Mouse (Mus musculus) neural tube, embryonic 14.5 days (tissue): ENCODE measurements around the gene Kif6. TPM values are rescaled to one million over a fixed set of nuclear protein-coding genes. Genes with fewer than 3 reads are reported as not detected.

ENCODE experiments used
- ATAC-seq: fragments of 200-750 bp; cut with Nextera tagmentation; 2 replicates; pipeline ENCODE4 v1.8.0; 2017; ENCODE audit warnings: low read depth, mild to moderate bottlenecking, moderate TSS enrichment, moderate library complexity
- H3K27ac ChIP-seq: fragments of 300-500 bp; sonication (generic); 2 replicates; pipeline ENCODE4 v1.5.1; 2014; ENCODE audit warnings: low read depth, mild to moderate bottlenecking, control low read depth, low read length, moderate library complexity, mixed read lengths
- H3K27me3 ChIP-seq: fragments of 300-500 bp; sonication (generic); 2 replicates; pipeline ENCODE4 v1.6.1; 2014; ENCODE audit warnings: low read length; ENCODE audit not compliant: control insufficient read depth, insufficient read depth
- H3K36me3 ChIP-seq: fragments of 300-500 bp; sonication (generic); 2 replicates; pipeline ENCODE4 v1.6.1; 2014; ENCODE audit warnings: low read length, mixed read lengths; ENCODE audit not compliant: control insufficient read depth, insufficient read depth
- H3K4me1 ChIP-seq: fragments of 300-500 bp; sonication (generic); 2 replicates; pipeline ENCODE4 v1.6.1; 2014; ENCODE audit warnings: low read length; ENCODE audit not compliant: control insufficient read depth, insufficient read depth
- H3K4me2 ChIP-seq: fragments of 300-500 bp; sonication (generic); 2 replicates; pipeline ENCODE4 v1.6.1; 2014; ENCODE audit warnings: mild to moderate bottlenecking, low read depth, low read length, control low read depth
- H3K4me3 ChIP-seq: fragments of 300-500 bp; sonication (generic); 2 replicates; pipeline ENCODE4 v1.5.1; 2014; ENCODE audit warnings: low read depth, low read length, control low read depth, mixed read lengths
- H3K9ac ChIP-seq: fragments of 300-500 bp; sonication (generic); replicated peaks from 2 replicates; pipeline ENCODE4 v1.6.1; 2014; ENCODE audit warnings: low read depth, mild to moderate bottlenecking, control low read depth, low read length, mixed read lengths
- H3K9me3 ChIP-seq: fragments of 300-500 bp; sonication (generic); 2 replicates; pipeline ENCODE4 v1.6.1; 2016; ENCODE audit warnings: low read length; ENCODE audit not compliant: control insufficient read depth
- WGBS: fragments of 180-500 bp; shearing (Covaris S2); extraction: QIAGEN DNeasy Blood & Tissue Kit; methylation state at CpG from one replicate; pipeline ENCODE4 v1.1.7; 2014; 5-methylcytosine and 5-hydroxymethylcytosine counted together
- polyA plus RNA-seq: library from polyadenylated mRNA; unstranded; fragments of >200 nt; fragmentation: Nextera tagmentation; extraction: Ambion mirVana; gene quantifications from 2 replicates; pipeline ENCODE4 v1.2.1, GENCODE M21; 2014

The Kif6 gene
- polyA plus RNA-seq = 3.1 and 3.4 TPM in 2 replicates

GRCm38 (mm10) chr17:49614577-49615235 is at the start of gene Kif6:
TSS of gene Kif6 (plus strand) at chr17:49615136.
- 3% methylated on average over 27 of the region's 27 CpGs for WGBS
- peak; percentile 97 for ATAC-seq

GRCm38 (mm10) chr17:49568717-49569116 is 46.2 kb upstream of the Kif6 start:
- H3K36me3 ChIP-seq = no peaks in the 10 kb centered on the region
- H3K4me2 ChIP-seq = no peak overlapping the region
- no peaks in the 10 kb centered on the region for H3K27me3 ChIP-seq
- H3K9me3 ChIP-seq = no peaks in the 10 kb centered on the region
- H3K27ac ChIP-seq = no peak overlapping the region
- H3K4me3 ChIP-seq = no peak overlapping the region
- ATAC-seq = no peak
- WGBS = 86% methylated on average over 8 of the region's 8 CpGs
- H3K9ac ChIP-seq = no peak overlapping the region
- peaks cover 2% of the 10 kb centered on the region; the same call in 1 of the 2 replicates for H3K4me1 ChIP-seq

More at GRCm38 (mm10) chr17:49614577-49615235, at the start of gene Kif6:
- peak within 1 kb of the TSS; percentile 53 for H3K4me3 ChIP-seq
- H3K9ac ChIP-seq = peak within 1 kb of the TSS; percentile 49
- peak within 1 kb of the TSS; percentile 46 for H3K27ac ChIP-seq
- no peaks in the 10 kb centered on the region for H3K9me3 ChIP-seq
- 0 out of 2 replicates have a peak, but pooled peaks cover 5% of the 10 kb centered on the region for H3K4me1 ChIP-seq
- no peaks in the 10 kb centered on the region for H3K36me3 ChIP-seq
- peak within 1 kb of the TSS; percentile 80 for H3K4me2 ChIP-seq
- no peaks in the 10 kb centered on the region for H3K27me3 ChIP-seq

GRCm38 (mm10) chr17:49577321-49577720 is 37.6 kb upstream of the Kif6 start:
- no peak overlapping the region for H3K27ac ChIP-seq
- H3K4me3 ChIP-seq = no peak overlapping the region
- no peaks in the 10 kb centered on the region for H3K27me3 ChIP-seq
- ATAC-seq = no peak
- H3K4me1 ChIP-seq = no peaks in the 10 kb centered on the region
- no peaks in the 10 kb centered on the region for H3K36me3 ChIP-seq
- H3K4me2 ChIP-seq = no peak overlapping the region
- H3K9me3 ChIP-seq = no peaks in the 10 kb centered on the region
- H3K9ac ChIP-seq = no peak overlapping the region
- 97% methylated on average over 3 of the region's 3 CpGs for WGBS

- no peaks in the 10 kb centered on the region for H3K9me3 ChIP-seq
- no peak overlapping the region for H3K4me2 ChIP-seq
- H3K4me1 ChIP-seq = no peaks in the 10 kb centered on the region
- WGBS = 31% methylated on average over 11 of the region's 11 CpGs
- H3K9ac ChIP-seq = no peak overlapping the region
- H3K36me3 ChIP-seq = no peaks in the 10 kb centered on the region
- ATAC-seq = no peak
- H3K27me3 ChIP-seq = no peaks in the 10 kb centered on the region
- H3K27ac ChIP-seq = no peak overlapping the region
- H3K4me3 ChIP-seq = no peak overlapping the region
Measured at GRCm38 (mm10) chr17:49582471-49582870, 32.5 kb upstream of the Kif6 start.

- no peaks in the 10 kb centered on the region for H3K36me3 ChIP-seq
- H3K27ac ChIP-seq = no peak overlapping the region
- H3K4me2 ChIP-seq = no peak overlapping the region
- H3K9me3 ChIP-seq = no peaks in the 10 kb centered on the region
- 17% methylated on average over 8 of the region's 8 CpGs for WGBS
- H3K9ac ChIP-seq = no peak overlapping the region
- H3K27me3 ChIP-seq = no peaks in the 10 kb centered on the region
- ATAC-seq = peak; percentile 38; the same call in 1 of the 2 replicates
- no peak overlapping the region for H3K4me3 ChIP-seq
- no peaks in the 10 kb centered on the region for H3K4me1 ChIP-seq
Measured at GRCm38 (mm10) chr17:49590051-49590450, 24.9 kb upstream of the Kif6 start.

- Histone ChIP-seq H3K9me3 (no peaks in the 10 kb centered on the region), H3K36me3 (no peaks in the 10 kb centered on the region), H3K27ac (no peak overlapping the region), H3K4me2 (no peak overlapping the region), H3K4me1 (no peaks in the 10 kb centered on the region), H3K4me3 (no peak overlapping the region), H3K27me3 (no peaks in the 10 kb centered on the region), H3K9ac (no peak overlapping the region)
- ATAC-seq = no peak
- 86% methylated on average over 4 of the region's 4 CpGs for WGBS
Measured at GRCm38 (mm10) chr17:49605397-49605796, 9.5 kb upstream of the Kif6 start.

- Histone ChIP-seq H3K27ac (no peak overlapping the region), H3K27me3 (no peaks in the 10 kb centered on the region), H3K9me3 (no peaks in the 10 kb centered on the region), H3K4me3 (no peak overlapping the region), H3K9ac (no peak overlapping the region), H3K4me1 (no peaks in the 10 kb centered on the region), H3K4me2 (no peak overlapping the region), H3K36me3 (no peaks in the 10 kb centered on the region)
- 16% methylated on average over 7 of the region's 7 CpGs for WGBS
- ATAC-seq = peak; percentile 77; the same call in 1 of the 2 replicates
Measured at GRCm38 (mm10) chr17:49607351-49608027, 7.4 kb upstream of the Kif6 start.

GRCm38 (mm10) chr17:49610296-49610695 is 4.6 kb upstream of the Kif6 start:
- Histone ChIP-seq H3K9ac (no peak overlapping the region), H3K9me3 (no peaks in the 10 kb centered on the region), H3K36me3 (no peaks in the 10 kb centered on the region), H3K27ac (no peak overlapping the region), H3K4me2 (no peak overlapping the region), H3K4me1 (0 out of 2 replicates have a peak, but pooled peaks cover 5% of the 10 kb centered on the region), H3K27me3 (no peaks in the 10 kb centered on the region), H3K4me3 (no peak overlapping the region)
- WGBS = 64% methylated on average over 8 of the region's 8 CpGs
- ATAC-seq = no peak

GRCm38 (mm10) chr17:49615241-49615651 is 310 bp downstream of the Kif6 start:
- Histone ChIP-seq H3K4me3 (peak overlapping the region; percentile 53), H3K27me3 (no peaks in the 10 kb centered on the region), H3K4me1 (0 out of 2 replicates have a peak, but pooled peaks cover 5% of the 10 kb centered on the region), H3K27ac (0 out of 2 replicates have a peak overlapping the region, but pooled peaks have one; percentile 6), H3K4me2 (peak overlapping the region; percentile 80), H3K36me3 (no peaks in the 10 kb centered on the region), H3K9me3 (no peaks in the 10 kb centered on the region), H3K9ac (peak overlapping the region; percentile 49)
- peak; percentile 84 for ATAC-seq
- WGBS = under 1% methylated on average over 26 of the region's 26 CpGs
